Mouse (Mus musculus) embryonic fibroblast, embryonic 13.5 days (primary cell): Measurements from ENCODE around the gene Krt7. TPM values are rescaled to one million over a fixed set of nuclear protein-coding genes. Genes with fewer than 3 reads are reported as not detected.

Experiments
- H3K27ac ChIP-seq: 2 replicates; pipeline ENCODE4 v1.5.1; 2012; ENCODE audit warnings: low read length, control low read depth, inconsistent platforms; ENCODE audit not compliant: insufficient read depth
- H3K4me1 ChIP-seq: 2 replicates; pipeline ENCODE4 v1.6.1; 2011; ENCODE audit warnings: low read length; ENCODE audit not compliant: control insufficient read depth, insufficient read depth
- H3K4me3 ChIP-seq: 2 replicates; pipeline ENCODE4 v1.5.1; 2011; ENCODE audit warnings: mild to moderate bottlenecking, control low read depth, low read length; ENCODE audit not compliant: insufficient read depth
- CTCF ChIP-seq: IDR thresholded peaks from 2 replicates; pipeline ENCODE4 v1.5.1; 2011; ENCODE audit warnings: mild to moderate bottlenecking, control low read depth, low read length, moderate library complexity, borderline replicate concordance; ENCODE audit not compliant: insufficient read depth
- POLR2A ChIP-seq: IDR thresholded peaks from 2 replicates; pipeline ENCODE4 v1.6.1; 2011; ENCODE audit warnings: low read depth, mild to moderate bottlenecking, control low read depth, low read length, moderate library complexity
- polyA plus RNA-seq: library from polyadenylated mRNA; stranded (reverse); fragments of >200 nt; gene quantifications from 2 replicates; pipeline ENCODE4 v1.2.4, GENCODE M21; 2011; ENCODE audit warnings: low read depth; ENCODE audit not compliant: missing spikeins, insufficient read length

Krt7 gene
- polyA plus RNA-seq, 1 experiment, result 0.98 TPM

DNA sequence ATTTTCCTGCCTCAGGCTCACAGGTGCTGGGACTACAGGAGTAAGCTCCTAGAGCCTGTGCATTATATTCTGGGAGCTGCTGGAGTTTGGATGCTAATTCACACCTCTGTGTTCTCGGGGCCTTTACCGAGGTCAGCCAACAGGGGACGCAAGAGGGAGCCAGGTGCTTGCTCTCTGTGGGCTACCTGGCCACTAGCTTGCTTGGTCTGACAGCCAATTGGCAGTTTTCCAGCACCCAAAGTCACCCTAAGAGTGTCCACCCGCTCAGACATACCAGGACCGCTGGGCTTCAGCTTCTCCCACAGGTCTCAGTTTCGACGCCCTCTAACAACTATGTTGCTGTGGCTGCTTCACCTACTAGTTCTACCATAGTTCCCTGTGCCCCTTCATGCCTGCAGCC is 15.9 kb upstream of the Krt7 start:
- Histone ChIP-seq H3K27ac (no peak overlapping the region), H3K4me1 (0 out of 2 replicates have a peak, but pooled peaks cover 3% of the 10 kb centered on the region), H3K4me3 (no peak overlapping the region)
- TF ChIP-seq CTCF, result no peak
- TF ChIP-seq POLR2A, result no peak

DNA sequence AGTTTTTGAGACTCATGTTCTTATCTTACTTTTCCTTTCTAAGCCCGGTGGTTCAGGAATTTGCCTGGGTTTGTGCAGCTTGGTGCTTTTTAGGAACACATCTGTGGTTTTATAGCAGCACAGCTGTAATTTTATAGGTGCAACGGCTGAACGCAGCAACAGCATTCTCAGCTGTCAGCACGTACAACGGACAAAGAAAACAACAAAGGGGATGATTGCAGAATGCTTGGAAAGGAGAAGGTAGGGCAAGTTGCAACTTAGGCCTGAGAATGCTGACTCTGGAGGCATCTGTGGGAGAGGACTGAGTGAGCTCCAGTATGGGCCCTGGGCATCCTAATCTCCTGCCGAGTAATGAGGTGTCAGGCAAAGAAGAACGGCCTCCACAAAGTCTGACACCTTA is 14.4 kb upstream of the Krt7 start:
- H3K4me3 ChIP-seq, result no peak overlapping the region
- 0 out of 2 replicates have a peak, but pooled peaks cover 3% of the 10 kb centered on the region for H3K4me1 ChIP-seq
- H3K27ac ChIP-seq, result no peak overlapping the region
- TF ChIP-seq POLR2A (no peak), CTCF (no peak)

DNA sequence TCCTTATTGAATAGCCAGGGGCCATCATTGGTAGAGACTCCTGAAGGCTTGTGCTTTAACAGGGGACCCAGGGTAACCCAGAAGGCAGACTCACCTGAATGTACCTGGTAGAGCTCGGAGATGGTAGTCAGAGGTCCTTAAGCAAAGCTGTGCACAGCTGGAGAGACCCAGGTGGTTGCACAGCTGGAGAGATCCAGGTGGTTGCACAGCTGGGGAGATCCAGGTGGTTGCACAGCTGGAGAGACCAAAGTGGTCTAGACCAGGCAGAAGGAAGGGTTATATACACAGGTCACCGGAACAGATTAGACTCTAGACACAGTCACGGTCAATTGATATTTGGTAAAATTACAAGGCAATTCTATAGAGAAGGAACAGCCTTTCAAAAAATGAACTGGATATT is 13.9 kb upstream of the Krt7 start:
- TF ChIP-seq POLR2A (no peak), CTCF (no peak)
- Histone ChIP-seq H3K27ac (no peak overlapping the region), H3K4me3 (no peak overlapping the region)

DNA sequence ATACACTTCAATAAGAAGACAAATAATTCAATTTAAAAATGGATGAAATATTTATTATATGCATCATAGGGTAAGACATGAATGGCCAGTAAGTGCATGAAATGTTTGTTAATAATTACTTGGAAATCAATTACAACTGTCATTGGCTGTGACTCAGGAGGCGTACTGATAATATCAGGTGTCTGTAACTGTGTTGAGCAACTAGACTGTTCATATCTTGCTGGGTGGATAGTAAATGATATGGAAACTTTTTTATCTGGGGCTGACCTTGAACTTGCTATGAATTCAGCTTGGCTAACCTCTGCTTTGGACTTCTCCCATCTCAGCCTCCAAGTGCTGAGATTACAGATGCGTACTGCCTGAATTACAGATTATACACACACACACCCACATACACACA is 13.2 kb upstream of the Krt7 start:
- H3K4me3 ChIP-seq, result no peak overlapping the region
- no peak for TF ChIP-seq POLR2A
- no peak for TF ChIP-seq CTCF
- no peak overlapping the region for H3K27ac ChIP-seq
- H3K4me1 ChIP-seq, result 0 out of 2 replicates have a peak, but pooled peaks cover 3% of the 10 kb centered on the region

More for the DNA sequence above, 13.9 kb upstream of the Krt7 start:
- H3K4me1 ChIP-seq, result 0 out of 2 replicates have a peak, but pooled peaks cover 3% of the 10 kb centered on the region

DNA sequence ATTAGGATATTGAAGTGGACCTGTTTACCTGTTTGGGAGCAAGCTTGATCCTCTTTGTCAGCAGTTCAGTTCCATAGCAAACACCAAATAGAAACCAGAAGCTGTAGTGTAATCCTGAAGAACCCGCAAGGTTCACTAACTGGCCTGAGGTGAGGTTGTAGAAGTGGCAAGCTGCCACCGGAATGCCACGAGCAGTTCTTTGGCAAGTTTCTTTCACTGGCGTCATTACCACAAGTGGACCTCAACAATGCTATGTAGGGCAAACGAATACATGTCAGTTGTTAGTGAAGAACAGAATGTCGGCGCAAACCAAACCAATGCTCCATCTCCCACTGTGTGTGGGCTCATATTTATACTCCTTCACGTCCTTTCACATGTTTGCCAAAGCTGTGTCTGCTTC is 12.6 kb upstream of the Krt7 start:
- TF ChIP-seq POLR2A, result no peak
- TF ChIP-seq CTCF, result no peak
- Histone ChIP-seq H3K4me1 (0 out of 2 replicates have a peak, but pooled peaks cover 3% of the 10 kb centered on the region), H3K27ac (no peak overlapping the region), H3K4me3 (no peak overlapping the region)

DNA sequence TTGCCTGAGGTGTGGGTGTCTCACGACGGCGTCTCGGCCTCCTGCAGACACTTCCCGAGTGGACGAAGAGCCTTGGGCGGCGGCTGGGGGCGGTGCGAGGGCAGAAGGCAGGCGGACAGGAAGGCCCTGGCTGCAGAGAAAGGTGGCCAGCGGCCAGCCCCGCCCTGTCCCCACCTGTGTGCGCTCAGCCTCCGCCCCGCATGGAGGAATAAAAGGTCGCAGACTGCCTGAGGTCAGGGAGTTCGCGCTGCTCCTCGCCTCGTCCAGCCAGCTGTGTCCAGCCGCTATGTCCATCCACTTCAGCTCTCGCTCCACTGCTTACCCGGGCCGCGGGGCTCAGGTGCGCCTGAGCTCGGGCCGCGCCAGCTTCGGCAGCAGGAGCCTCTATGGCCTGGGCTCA is 1.3 kb downstream of the Krt7 start:
- TF ChIP-seq POLR2A, result no peak
- TF ChIP-seq CTCF, result no peak
- H3K27ac ChIP-seq, result no peak overlapping the region
- no peak overlapping the region for H3K4me3 ChIP-seq
- H3K4me1 ChIP-seq, result peaks cover 5% of the 10 kb centered on the region; the same call in 1 of the 2 replicates

DNA sequence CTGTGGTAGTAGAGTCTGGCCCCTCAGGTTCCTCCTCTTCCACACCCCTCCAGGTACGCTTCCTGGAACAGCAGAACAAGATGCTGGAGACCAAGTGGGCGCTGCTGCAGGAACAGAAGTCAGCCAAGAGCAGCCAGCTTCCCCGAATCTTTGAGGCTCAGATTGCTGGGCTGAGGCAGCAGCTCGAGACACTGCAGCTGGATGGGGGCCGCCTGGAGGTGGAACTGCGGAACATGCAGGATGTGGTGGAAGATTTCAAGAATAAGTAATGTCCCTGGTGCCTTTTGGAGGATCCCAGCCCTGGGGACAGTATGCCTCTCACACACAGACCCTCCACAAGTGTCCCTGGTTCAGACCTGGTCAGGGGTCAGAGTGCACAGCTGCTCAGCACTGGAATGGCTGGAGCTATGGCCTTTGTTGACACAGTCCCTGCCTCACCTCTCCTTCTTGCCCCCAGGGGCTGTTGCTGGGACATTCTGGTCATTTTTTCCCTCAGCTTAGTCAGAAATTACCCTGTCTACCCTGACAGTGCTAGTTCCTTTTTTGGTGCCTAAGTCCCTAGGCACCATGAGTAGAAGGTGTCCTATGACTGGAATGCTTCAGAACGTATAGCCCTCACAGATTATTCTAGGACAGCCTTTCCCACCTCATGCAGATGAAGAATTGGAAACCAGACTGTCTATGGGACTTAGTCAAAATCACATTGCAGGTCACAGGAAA is 3.2 kb downstream of the Krt7 start:
- TF ChIP-seq CTCF (0 out of 2 replicates have a peak, but pooled peaks have one; percentile 3), POLR2A (no peak)
- H3K4me3 ChIP-seq, result no peak overlapping the region
- peaks cover 5% of the 10 kb centered on the region; the same call in 1 of the 2 replicates for H3K4me1 ChIP-seq
- H3K27ac ChIP-seq, result peak overlapping the region; percentile 65

DNA sequence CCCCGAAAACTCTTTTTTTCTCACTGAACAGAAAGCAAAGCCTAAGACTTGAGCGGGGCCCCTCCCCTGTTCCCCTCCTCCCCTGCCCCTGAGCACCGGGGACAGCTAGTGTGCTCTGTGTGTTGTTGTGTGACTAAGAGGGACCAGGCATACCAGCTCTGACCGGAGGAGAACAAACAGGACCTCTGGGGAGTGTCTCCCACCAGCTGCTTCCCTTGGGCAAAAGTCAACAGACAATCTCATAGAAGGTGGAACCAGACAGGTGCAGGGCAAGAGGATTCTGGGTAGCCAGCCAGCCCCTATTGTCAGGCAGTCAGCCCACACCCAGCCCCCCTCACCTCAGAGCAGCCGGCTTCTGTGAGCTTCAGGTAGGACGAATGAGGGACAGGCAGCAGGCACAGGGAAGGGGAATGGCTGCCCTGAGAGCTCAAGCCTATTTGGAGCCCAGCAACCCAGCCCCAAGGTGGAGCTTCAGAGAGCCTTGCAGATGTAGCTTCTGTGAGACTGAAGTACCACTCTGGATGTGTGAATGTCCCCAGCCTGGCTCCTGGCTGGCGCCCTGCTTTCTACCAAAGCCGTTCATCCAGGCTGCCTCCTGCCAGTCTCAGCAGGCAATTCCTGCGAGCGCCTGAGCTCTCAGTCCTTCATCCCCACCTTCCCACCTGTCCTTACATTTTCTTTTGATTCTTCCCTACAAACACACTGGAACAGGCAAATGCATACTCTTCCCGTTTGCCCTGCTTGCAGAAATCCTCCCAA is 4.1 kb downstream of the Krt7 start:
- Histone ChIP-seq H3K27ac (peak overlapping the region; percentile 65; the same call in 1 of the 2 replicates), H3K4me1 (peaks cover 5% of the 10 kb centered on the region; the same call in 1 of the 2 replicates)
- TF ChIP-seq CTCF, result no peak
- no peak for TF ChIP-seq POLR2A

DNA sequence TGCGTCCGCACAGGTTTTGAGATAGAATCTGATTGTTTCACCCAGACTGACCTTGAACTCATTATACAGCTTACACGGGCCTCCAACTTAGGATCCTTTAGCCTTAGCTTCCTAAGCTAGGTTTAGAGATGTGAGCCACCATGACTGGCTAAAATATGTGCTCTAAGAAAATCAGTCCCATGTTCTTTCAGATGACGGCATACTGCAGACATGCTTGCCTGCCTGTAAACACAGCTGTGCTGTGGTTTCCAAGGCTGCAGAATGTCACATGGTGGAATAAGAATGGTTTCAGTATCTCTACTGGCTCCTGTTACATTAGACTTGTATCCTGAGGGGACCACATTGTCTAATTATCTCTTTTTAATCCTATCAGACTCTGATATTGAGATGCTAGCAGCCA is 8.1 kb downstream of the Krt7 start:
- TF ChIP-seq CTCF (no peak), POLR2A (no peak)
- Histone ChIP-seq H3K4me3 (no peak overlapping the region), H3K4me1 (peaks cover 5% of the 10 kb centered on the region; the same call in 1 of the 2 replicates), H3K27ac (no peak overlapping the region)

More for the DNA sequence above, 4.1 kb downstream of the Krt7 start:
- no peak overlapping the region for H3K4me3 ChIP-seq

DNA sequence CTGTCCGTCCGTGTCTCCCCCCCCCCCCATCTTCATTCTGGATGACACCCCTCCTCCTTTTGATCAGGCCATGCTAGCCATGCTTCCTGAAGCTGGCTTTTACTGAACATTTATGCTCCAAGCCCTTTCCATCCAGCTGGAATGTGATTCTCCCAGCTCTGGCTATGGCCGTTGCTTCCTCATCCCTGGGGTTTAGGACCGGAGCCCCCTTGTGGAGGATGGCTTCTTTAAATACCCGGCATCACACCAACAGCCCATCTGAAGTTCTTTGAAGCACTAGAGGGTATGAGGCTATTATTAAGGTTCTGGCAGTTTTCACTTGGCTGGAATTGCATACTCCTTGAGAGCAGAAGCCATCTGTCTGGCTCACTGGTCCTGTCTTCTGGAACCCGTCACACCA is 10.1 kb downstream of the Krt7 start:
- TF ChIP-seq POLR2A (no peak), CTCF (no peak)
- H3K27ac ChIP-seq, result no peak overlapping the region
- H3K4me3 ChIP-seq, result no peak overlapping the region
- H3K4me1 ChIP-seq, result no peaks in the 10 kb centered on the region
